Mouse (Mus musculus) forebrain, embryonic 11.5 days (tissue): ENCODE data around the gene Etv6. TPM values are rescaled to one million over a fixed set of nuclear protein-coding genes. Genes with fewer than 3 reads are reported as not detected.

Source experiments
- ATAC-seq: fragments of 200-750 bp; cut with Nextera tagmentation; replicated peaks from 2 replicates; pipeline ENCODE4 v1.8.0; 2017; ENCODE audit warnings: moderate TSS enrichment; ENCODE audit not compliant: low FRiP score
- DNase-seq: peaks from one replicate; pipeline ENCODE4 v3.0.0-alpha.2; 2017; ENCODE audit warnings: low spot score
- H3K27ac ChIP-seq: fragments of 300-500 bp; sonication (generic); 2 replicates; pipeline ENCODE4 v1.5.1; 2014; ENCODE audit warnings: low read depth, low read length
- H3K27me3 ChIP-seq: fragments of 300-500 bp; sonication (generic); 2 replicates; pipeline ENCODE4 v1.6.1; 2014; ENCODE audit warnings: mild to moderate bottlenecking, low read length, mixed read lengths; ENCODE audit not compliant: control insufficient read depth, insufficient read depth
- H3K36me3 ChIP-seq: fragments of 300-500 bp; sonication (generic); 2 replicates; pipeline ENCODE4 v1.6.1; 2014; ENCODE audit warnings: mild to moderate bottlenecking, low read length, moderate library complexity, mixed read lengths; ENCODE audit not compliant: control insufficient read depth, insufficient read depth
- H3K4me1 ChIP-seq: fragments of 300-500 bp; sonication (generic); replicated peaks from 2 replicates; pipeline ENCODE4 v1.6.1; 2014; ENCODE audit warnings: low read length, mixed read lengths; ENCODE audit not compliant: control insufficient read depth, insufficient read depth
- H3K4me2 ChIP-seq: fragments of 300-500 bp; sonication (generic); 2 replicates; pipeline ENCODE4 v1.6.1; 2014; ENCODE audit warnings: low read depth, mild to moderate bottlenecking, low read length, moderate library complexity, mixed read lengths; ENCODE audit not compliant: severe bottlenecking
- H3K4me3 ChIP-seq: fragments of 300-500 bp; sonication (generic); 2 replicates; pipeline ENCODE4 v1.5.1; 2014; ENCODE audit warnings: low read depth, low read length
- H3K9ac ChIP-seq: fragments of 300-500 bp; sonication (generic); 2 replicates; pipeline ENCODE4 v1.6.1; 2014; ENCODE audit warnings: low read length
- H3K9me3 ChIP-seq: fragments of 300-500 bp; sonication (generic); 2 replicates; pipeline ENCODE4 v1.6.1; 2016; ENCODE audit warnings: low read length, mixed read lengths; ENCODE audit not compliant: control insufficient read depth
- WGBS: fragments of 180-500 bp; shearing (Covaris S2); extraction: QIAGEN DNeasy Blood & Tissue Kit; methylation state at CpG from one replicate; pipeline ENCODE4 v1.1.7; 2014; 5-methylcytosine and 5-hydroxymethylcytosine counted together
- polyA plus RNA-seq: library from polyadenylated mRNA; unstranded; fragments of >200 nt; fragmentation: Nextera tagmentation; extraction: Ambion mirVana; gene quantifications from 2 replicates; pipeline ENCODE4 v1.2.1, GENCODE M21; 2014

The Etv6 gene
- polyA plus RNA-seq, 1 experiment from 2014 or later, result 20.9 TPM

GRCm38 (mm10) chr6:134020821-134021220 is 14.7 kb upstream of the Etv6 start:
- no peak for ATAC-seq
- Histone ChIP-seq H3K4me1 (no peaks in the 10 kb centered on the region), H3K36me3 (no peaks in the 10 kb centered on the region), H3K4me3 (no peak overlapping the region), H3K4me2 (no peak overlapping the region), H3K27ac (no peak overlapping the region), H3K27me3 (no peaks in the 10 kb centered on the region), H3K9ac (no peak overlapping the region), H3K9me3 (no peaks in the 10 kb centered on the region)
- WGBS, result 89% methylated on average over 6 of the region's 6 CpGs
- no peak for DNase-seq

DNA sequence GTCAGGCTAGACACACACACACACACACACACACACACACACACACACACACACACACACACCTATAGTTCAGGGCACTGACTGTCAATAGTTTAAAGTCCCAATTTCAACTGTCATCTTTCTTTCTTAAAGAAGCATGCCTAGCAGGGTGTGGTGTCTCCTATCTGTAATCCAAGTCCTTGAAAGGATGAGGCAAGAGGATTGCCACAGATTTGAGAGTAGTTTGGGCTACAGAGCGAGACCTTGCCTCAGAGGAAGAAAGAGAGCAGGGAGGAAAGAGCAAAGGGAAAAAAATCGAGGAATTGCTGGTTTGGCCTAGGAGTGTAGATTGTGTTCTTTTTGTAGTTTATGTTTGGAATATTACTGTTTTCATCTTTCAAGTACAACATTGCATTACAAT is 9.2 kb upstream of the Etv6 start:
- no peaks in the 10 kb centered on the region for H3K9me3 ChIP-seq
- no peaks in the 10 kb centered on the region for H3K36me3 ChIP-seq
- DNase-seq, result no peak
- no peak overlapping the region for H3K9ac ChIP-seq
- no peak for ATAC-seq
- 87% methylated on average over 2 of the region's 2 CpGs for WGBS
- no peak overlapping the region for H3K27ac ChIP-seq
- no peaks in the 10 kb centered on the region for H3K4me1 ChIP-seq
- H3K4me2 ChIP-seq, result no peak overlapping the region
- no peak overlapping the region for H3K4me3 ChIP-seq
- no peaks in the 10 kb centered on the region for H3K27me3 ChIP-seq

GRCm38 (mm10) chr6:134027022-134027421 is 8.5 kb upstream of the Etv6 start:
- DNase-seq, result no peak

GRCm38 (mm10) chr6:134032451-134032850 is 3.0 kb upstream of the Etv6 start:
- no peak for DNase-seq
- 28% methylated on average over 7 of the region's 7 CpGs for WGBS

More at GRCm38 (mm10) chr6:134027022-134027421, 8.5 kb upstream of the Etv6 start:
- no peaks in the 10 kb centered on the region for H3K27me3 ChIP-seq
- no peak for ATAC-seq
- no peaks in the 10 kb centered on the region for H3K4me1 ChIP-seq
- H3K36me3 ChIP-seq, result no peaks in the 10 kb centered on the region
- no peak overlapping the region for H3K4me2 ChIP-seq
- 91% methylated on average over 4 of the region's 4 CpGs for WGBS
- H3K4me3 ChIP-seq, result no peak overlapping the region
- no peak overlapping the region for H3K27ac ChIP-seq
- H3K9me3 ChIP-seq, result no peaks in the 10 kb centered on the region
- no peak overlapping the region for H3K9ac ChIP-seq

GRCm38 (mm10) chr6:134034436-134034835 is 1.1 kb upstream of the Etv6 start:
- ATAC-seq (peak; percentile 1; the same call in 1 of the 2 replicates), DNase-seq (peak; percentile 50)
- no peaks in the 10 kb centered on the region for H3K9me3 ChIP-seq
- peak overlapping the region; percentile 70 for H3K4me2 ChIP-seq
- WGBS, result 3% methylated on average over 8 of the region's 8 CpGs
- peak overlapping the region; percentile 70 for H3K4me3 ChIP-seq
- H3K4me1 ChIP-seq, result peaks cover 17% of the 10 kb centered on the region; the same call in 1 of the 2 replicates
- peak overlapping the region; percentile 99 for H3K9ac ChIP-seq
- no peaks in the 10 kb centered on the region for H3K36me3 ChIP-seq
- peak overlapping the region; percentile 100 for H3K27ac ChIP-seq
- H3K27me3 ChIP-seq, result no peaks in the 10 kb centered on the region

More at GRCm38 (mm10) chr6:134032451-134032850, 3.0 kb upstream of the Etv6 start:
- H3K27ac ChIP-seq, result no peak overlapping the region
- H3K4me2 ChIP-seq, result no peak overlapping the region
- H3K4me3 ChIP-seq, result no peak overlapping the region
- H3K27me3 ChIP-seq, result no peaks in the 10 kb centered on the region
- H3K4me1 ChIP-seq, result peaks cover 6% of the 10 kb centered on the region; the same call in 1 of the 2 replicates
- no peaks in the 10 kb centered on the region for H3K9me3 ChIP-seq
- no peak for ATAC-seq
- no peaks in the 10 kb centered on the region for H3K36me3 ChIP-seq
- H3K9ac ChIP-seq, result no peak overlapping the region

GRCm38 (mm10) chr6:134034904-134035489 is 503 bp upstream of the Etv6 start:
- Histone ChIP-seq H3K27ac (peak overlapping the region; percentile 100), H3K9me3 (no peaks in the 10 kb centered on the region), H3K27me3 (no peaks in the 10 kb centered on the region), H3K4me2 (peak overlapping the region; percentile 70), H3K4me1 (peaks cover 17% of the 10 kb centered on the region; the same call in 1 of the 2 replicates), H3K4me3 (peak overlapping the region; percentile 70), H3K9ac (peak overlapping the region; percentile 99), H3K36me3 (no peaks in the 10 kb centered on the region)
- DNase-seq, result peak; percentile 92
- peak; percentile 94 for ATAC-seq
- 0% methylated on average over 54 of the region's 55 CpGs for WGBS

DNA sequence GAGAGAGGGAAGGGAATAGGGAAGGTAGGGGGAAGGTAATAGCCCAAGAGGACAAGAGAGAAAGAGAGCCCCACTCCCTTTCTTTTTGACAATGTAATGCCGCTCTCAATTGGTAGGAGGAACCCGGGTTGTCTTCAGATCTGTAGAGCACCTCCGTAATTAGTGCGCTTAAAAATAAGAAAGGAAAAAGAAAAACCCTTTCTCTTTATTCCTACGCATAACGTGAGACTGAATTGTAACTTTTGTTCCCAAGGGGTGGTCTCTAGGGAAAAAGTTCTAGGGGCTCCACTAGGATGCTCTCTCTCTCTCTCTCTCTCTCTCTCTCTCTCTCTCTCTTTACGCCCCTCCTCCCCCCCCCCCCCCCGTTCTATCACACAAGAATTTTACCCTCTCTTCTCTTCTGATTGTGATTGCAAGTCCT is 1.0 kb downstream of the Etv6 start:
- Histone ChIP-seq H3K27ac (peak overlapping the region; percentile 100), H3K36me3 (no peaks in the 10 kb centered on the region), H3K4me1 (peaks cover 17% of the 10 kb centered on the region; the same call in 1 of the 2 replicates), H3K4me2 (peak overlapping the region; percentile 70), H3K9ac (peak overlapping the region; percentile 99), H3K9me3 (no peaks in the 10 kb centered on the region), H3K27me3 (no peaks in the 10 kb centered on the region), H3K4me3 (peak overlapping the region; percentile 70)
- 0 out of 2 replicates have a peak, but pooled peaks have one; percentile 0 for ATAC-seq
- no peak for DNase-seq
- 0% methylated on average over 7 of the region's 8 CpGs for WGBS

GRCm38 (mm10) chr6:134036951-134037431 is 1.5 kb downstream of the Etv6 start:
- Histone ChIP-seq H3K4me1 (peaks cover 19% of the 10 kb centered on the region), H3K4me2 (peak overlapping the region; percentile 70), H3K4me3 (peak overlapping the region; percentile 70), H3K9me3 (no peaks in the 10 kb centered on the region), H3K27me3 (no peaks in the 10 kb centered on the region), H3K36me3 (no peaks in the 10 kb centered on the region), H3K9ac (peak overlapping the region; percentile 99), H3K27ac (no peak overlapping the region)
- 9% methylated on average over 3 of the region's 3 CpGs for WGBS
- no peak for ATAC-seq
- DNase-seq, result no peak

GRCm38 (mm10) chr6:134037960-134038359 is 2.5 kb downstream of the Etv6 start:
- 0 out of 2 replicates have a peak overlapping the region, but pooled peaks have one; percentile 0 for H3K9ac ChIP-seq
- no peaks in the 10 kb centered on the region for H3K9me3 ChIP-seq
- no peak overlapping the region for H3K27ac ChIP-seq
- H3K4me2 ChIP-seq, result peak overlapping the region; percentile 70
- DNase-seq (no peak), ATAC-seq (no peak)
- H3K4me3 ChIP-seq, result peak overlapping the region; percentile 70
- WGBS, result 35% methylated on average over 10 of the region's 10 CpGs
- H3K4me1 ChIP-seq, result peaks cover 19% of the 10 kb centered on the region
- no peaks in the 10 kb centered on the region for H3K36me3 ChIP-seq
- H3K27me3 ChIP-seq, result no peaks in the 10 kb centered on the region
